Mouse (Mus musculus) small intestine, adult 2 months (tissue): ENCODE measurements around the gene Pgm1.

Experiments
- CTCF ChIP-seq: fragments of 200-500 bp; IDR thresholded peaks from 2 replicates; pipeline ENCODE4 v1.5.1; 2012; ENCODE audit warnings: low read depth, mild to moderate bottlenecking, control low read depth, inconsistent platforms, low read length, moderate library complexity, mixed read lengths; ENCODE audit not compliant: insufficient replicate concordance, insufficient read length; ENCODE audit errors: extremely low read depth
- POLR2A ChIP-seq: fragments of 200-500 bp; IDR thresholded peaks from 2 replicates; pipeline ENCODE4 v1.6.1; 2012; ENCODE audit warnings: low read depth, mild to moderate bottlenecking, control low read depth, inconsistent platforms, low read length, moderate library complexity

DNA sequence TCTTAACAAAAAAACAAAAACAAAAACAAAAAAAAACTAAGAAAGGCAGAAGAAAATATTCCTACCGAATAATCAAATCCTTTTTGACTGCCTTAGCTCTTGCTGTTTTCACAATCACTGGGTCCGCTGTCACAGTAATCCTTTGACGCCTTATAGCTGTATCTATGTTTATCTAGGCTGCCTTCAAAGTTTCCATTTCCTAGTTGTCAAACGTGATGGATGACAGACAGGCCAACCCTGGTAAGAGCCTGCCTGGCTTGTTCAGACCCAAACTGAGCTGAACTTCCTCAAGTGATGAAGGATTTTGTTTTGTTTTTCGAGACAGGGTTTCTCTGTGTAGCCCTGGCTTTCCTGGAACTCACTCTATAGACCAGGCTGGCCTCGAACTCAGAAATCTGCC is 693 bp upstream of the Pgm1 start:
- no peak for TF ChIP-seq CTCF
- no peak for TF ChIP-seq POLR2A
